Mouse (Mus musculus) embryo, embryonic 11 days (tissue): ENCODE measurements around the gene Nudt1.

Source experiments
- DNase-seq: peaks from one replicate; pipeline ENCODE4 v3.0.0-alpha.2; 2015

The Nudt1 gene

DNA sequence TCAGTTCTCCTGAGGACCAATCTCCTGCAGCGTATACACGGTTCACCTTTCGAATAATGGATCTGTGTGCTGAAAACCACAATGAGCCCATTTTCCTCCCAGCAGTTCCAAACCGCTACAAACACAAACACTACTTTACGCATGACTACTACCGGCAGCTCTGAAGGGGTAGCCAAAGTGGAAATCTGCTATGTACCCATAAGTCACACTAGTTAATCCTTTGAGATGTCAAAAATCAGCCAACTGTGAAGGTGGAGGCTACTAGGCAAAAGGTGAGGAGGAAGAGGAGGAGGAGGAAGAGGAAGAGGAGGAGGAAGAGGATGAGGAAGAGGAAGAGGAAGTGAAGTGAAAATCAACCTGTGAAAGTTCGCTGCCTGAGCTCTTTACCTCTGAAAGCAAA lies 65.8 kb downstream of the Nudt1 start:
- DNase-seq: no peak
